Mouse (Mus musculus) left cerebral cortex, adult 18-20 months (tissue): ENCODE measurements at regions not wholly inside any gene's neighbourhood (a gene's known extent, or its start where the extent isn't known, plus 50 kb on each side); places are given as distances from the start of the nearest gene placed in this dataset.

Experiments
- DNase-seq, 2 experiments: peaks; one replicate each; pipeline ENCODE4 v3.0.0; 2021 to 2022; ENCODE audit warnings: low spot score in 2 of 2, mixed read lengths in 1 of 2

DNA sequence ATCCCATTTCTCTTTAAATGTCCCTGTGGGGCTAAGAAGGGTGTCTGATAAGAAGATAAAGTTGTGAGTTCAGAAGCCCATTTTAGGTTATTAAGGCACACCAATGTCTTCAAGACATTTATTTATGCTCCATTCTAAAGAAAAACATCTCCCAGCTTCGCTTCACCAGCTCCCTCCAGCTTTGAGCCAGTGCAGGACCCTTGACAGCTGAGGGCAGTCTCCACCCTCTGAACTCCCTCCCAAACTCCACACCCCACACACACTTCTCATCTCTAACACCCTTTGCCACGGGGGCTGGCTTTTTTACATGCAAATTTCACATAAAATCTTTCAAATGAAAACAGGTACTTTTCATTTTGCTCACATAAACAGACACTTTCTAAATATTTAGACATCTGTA is 527.3 kb downstream of the Insc start:
- no peak for DNase-seq

GRCm38 (mm10) chr7:115274836-115275235 is 531.3 kb downstream of the Insc start:
- no peak for DNase-seq

DNA sequence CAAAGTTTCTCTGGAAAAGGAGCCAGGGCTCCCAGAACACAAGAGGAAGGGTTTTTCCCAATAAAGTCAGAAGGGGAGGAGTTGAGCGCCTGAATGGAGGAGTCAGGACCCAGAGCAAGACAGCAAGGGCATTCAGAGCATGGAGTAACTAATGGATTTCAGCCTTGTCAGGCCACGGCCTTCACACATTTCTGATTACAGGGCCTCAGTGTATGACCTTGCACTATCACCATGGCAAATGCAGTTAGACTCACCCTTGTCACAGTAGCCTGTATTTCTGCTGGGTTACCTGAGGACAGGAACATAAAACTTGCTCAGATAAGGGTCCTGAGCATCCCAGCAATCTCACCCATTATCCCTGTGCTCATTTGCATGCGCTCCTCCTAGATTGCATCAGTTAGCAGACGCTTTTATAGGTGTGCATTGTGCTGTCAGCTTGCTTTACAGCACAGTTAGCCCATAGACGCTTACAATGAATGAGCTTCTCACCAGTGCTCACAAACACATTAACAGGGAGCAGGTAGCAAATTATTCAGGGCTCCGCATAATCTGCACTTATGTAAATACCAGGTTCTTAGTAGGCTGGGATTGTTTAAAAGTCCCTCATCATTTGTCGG is 547.4 kb downstream of the Insc start:
- no peak for DNase-seq

DNA sequence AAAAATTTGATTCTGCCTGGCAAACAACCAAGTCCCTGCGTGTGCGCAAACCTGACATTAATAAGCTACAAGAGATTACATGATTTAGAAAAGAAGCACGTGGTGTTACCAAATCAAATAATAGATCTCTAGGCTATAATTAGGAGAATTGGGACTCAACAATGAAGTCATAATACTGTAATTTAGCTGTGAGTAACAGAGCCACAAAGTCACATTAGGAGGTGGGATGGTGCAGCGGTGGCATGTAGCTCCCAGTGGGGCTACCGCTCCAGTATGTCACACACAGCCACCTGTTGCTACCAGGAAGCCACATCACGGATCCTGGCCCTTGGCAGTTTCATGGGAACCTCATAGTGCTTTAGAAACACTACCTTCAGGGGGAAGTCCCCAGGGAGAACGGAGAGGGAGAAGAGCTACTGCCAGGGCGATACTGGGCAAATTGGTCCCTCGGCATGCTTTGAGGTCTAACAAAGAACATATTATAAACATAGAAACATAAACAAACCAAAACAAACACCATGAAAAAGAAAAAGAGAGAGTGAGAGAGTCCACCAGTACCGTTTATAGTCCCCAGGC is 551.2 kb downstream of the Insc start:
- DNase-seq, result no peak

DNA sequence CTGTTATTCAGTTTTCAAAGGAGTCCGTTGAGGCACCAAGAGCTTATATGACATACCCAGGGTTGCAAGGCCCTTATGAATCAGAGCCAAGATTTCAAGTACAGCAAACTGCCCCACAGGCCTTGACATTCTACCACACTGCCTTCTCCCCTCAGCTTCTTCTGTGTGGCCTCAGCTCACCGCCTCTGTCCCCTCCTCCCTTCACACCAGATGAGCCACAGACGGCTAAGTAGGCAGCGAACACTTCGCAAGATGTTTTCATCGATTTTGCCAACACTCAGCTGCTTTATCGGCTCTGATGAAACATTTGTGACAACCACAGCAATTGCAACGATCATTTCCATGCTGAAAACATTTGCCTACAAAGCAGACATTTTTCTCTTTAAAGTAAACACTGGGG is 556.7 kb downstream of the Insc start:
- no peak for DNase-seq

- DNase-seq, result no peak
Measured at GRCm38 (mm10) chr7:115308377-115308776, 564.9 kb downstream of the Insc start.

DNA sequence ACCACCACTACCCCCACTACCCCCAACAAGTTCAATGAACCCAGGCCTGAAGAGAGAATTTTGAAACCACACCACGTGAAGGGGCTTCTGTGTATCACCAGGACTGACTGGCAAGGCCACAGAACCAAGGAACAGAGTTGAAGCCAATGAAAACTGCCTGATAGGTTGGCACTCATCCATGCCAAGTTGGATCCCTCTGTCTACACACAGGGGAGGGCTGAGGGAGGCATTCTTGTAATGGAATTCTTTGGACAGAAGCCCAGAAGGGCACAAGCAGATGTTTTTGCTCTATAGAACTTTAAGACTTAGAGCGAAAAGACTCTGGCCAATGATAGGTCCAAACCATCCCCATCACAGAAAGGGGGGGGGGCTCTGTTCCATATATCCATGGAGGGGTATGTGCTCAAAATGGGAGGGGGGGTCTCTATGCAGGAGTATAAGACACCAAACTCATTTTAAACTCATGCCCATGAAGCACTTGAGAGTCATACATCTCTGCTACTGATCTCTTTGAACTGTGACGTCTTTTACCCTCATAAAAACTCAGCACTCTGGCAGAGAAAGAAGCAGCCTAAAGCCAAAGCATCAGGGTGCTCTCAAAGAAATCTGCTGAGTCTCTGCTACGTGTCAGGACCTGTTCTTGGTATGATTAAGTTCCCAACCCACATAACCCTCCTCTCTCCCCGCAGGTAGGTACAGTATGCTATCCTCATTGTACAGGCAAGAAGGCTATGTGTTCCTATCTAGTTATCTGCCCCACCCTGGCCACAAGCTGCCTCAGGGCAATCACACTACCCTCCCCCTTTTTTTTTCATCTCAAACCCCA is 567.1 kb downstream of the Insc start:
- DNase-seq, result no peak

DNA sequence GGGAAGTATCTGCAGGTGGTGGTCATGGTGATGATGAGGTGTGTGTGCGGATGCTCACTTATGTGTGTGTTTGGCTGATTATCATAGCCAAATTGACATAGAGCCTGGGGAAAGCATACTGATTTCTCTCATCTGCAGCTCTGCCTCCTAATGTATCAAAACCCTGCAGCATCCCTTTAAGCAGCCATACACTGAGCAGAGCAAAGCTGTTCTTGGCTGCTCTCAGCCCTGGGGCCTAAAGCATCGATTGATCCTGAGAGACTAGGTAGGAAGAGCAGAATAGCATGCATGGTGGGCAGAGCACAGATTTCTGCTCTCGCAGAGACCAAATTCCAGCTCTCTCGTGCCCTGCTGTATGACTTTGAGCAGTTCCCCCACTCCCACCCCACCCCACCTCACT is 576.0 kb downstream of the Insc start:
- no peak for DNase-seq

DNA sequence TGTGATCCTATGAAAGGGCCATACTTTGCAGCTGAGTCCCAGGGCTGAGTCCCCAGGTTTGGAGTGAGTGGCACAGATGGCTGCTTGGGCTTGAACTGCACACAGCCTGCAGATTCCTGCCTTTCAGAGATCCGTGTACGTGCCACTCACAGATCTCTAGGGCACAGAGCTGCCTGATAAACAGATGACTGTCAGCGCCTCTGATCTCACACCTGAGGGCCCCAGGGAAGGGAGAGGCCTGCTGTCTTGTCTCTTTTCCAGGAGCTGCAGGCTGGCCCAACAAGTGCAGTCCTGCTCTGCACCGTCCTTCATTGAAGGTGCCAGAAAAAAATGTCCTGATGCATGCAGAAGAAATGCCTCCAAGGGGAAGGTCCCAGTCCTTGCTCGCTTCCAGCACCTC is 579.5 kb downstream of the Insc start:
- no peak for DNase-seq

GRCm38 (mm10) chr7:115328300-115328699 is 584.8 kb downstream of the Insc start:
- no peak for DNase-seq

DNA sequence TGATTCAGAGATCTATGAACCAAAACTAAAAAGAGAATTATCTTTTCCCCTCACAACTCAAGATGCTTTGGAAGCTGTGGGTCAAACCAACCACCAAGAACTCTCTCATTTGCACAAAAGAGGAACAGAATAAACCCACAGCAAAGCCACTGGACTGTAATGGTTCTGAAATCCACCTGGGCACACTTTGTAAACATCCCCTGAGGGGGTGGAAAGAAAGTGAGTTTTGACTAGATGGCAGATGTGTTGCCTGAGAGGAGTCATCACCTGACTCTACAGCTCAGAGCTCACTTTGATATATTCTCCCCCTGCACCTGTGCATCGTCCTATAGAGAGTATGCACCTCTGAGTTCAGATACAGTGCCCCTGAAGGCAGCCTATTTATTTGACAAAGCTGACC is 588.2 kb downstream of the Insc start:
- no peak for DNase-seq

DNA sequence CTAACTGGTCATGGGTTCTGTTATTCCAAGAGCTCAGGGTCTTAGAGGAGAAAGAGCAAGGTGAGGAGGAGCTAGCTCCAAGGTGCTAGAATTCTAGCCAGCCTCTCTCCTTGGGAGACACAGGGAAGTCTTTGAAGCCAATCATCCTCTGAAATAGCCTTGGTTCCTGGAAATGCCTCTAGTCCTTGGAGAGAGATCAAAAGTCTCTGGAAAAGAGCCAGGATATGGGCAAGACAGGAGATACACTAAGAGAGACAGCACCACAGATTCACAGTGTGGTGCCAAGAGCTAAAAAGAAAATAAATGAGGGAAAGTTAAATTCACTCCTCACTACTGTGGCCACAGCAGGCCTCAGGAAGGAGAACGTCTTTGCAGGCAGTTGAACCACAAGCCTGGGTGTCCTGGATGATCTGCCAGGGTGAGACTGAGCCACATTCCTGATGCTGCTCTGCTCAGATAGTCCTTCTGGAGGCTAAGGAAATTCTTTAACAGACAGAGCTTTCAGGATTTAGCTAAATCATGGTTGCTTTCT is 589.6 kb downstream of the Insc start:
- no peak for DNase-seq

- no peak for DNase-seq
Measured at GRCm38 (mm10) chr7:115335051-115335450, 591.6 kb downstream of the Insc start.

DNA sequence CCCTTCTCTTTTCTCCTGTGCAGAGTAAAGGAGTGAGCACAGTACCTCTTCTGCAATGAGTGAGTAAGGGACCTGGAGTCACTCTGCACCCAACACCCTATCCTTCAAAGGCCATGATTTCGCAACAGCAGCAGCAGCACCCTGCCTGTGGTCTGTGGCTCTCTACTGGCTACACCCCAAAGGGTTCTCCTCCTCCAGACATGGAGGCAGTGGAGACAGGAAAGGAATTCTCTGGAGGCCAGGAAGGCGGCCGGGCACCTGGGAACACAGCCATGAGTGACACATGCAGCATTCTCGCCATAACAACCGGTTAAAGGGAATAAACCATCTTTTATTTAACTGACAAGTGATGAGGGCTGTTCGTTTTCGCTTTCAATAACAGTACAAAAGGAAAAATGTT is 596.7 kb downstream of the Insc start:
- no peak for DNase-seq

- DNase-seq, result no peak
Measured at GRCm38 (mm10) chr7:115341007-115341406, 597.5 kb downstream of the Insc start.

GRCm38 (mm10) chr7:115345749-115346148 is 602.3 kb downstream of the Insc start:
- DNase-seq, result no peak

- DNase-seq, result no peak
Measured at GRCm38 (mm10) chr7:115358711-115359110, 615.2 kb downstream of the Insc start.

DNA sequence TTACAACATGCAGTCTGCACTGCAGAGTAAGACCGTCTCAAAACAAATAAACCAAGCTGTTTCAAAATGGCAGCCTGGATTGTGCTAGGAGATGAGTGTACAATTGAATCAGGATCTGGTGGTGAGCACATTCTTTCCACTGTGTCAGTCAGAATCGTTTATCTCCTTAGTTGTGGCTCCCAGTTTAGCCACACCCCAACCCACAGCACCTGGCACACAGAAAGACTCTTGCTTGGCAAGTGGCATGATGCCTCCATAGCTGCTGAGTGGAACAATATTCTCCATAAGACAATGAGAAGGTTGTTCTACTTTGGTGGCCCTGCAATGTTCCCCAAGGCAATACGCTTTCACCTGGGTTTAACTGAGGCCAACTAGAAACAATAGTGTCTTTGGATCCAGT is 616.6 kb downstream of the Insc start:
- no peak for DNase-seq

- DNase-seq, result no peak
Measured at GRCm38 (mm10) chr7:115362117-115362516, 618.6 kb downstream of the Insc start.

DNA sequence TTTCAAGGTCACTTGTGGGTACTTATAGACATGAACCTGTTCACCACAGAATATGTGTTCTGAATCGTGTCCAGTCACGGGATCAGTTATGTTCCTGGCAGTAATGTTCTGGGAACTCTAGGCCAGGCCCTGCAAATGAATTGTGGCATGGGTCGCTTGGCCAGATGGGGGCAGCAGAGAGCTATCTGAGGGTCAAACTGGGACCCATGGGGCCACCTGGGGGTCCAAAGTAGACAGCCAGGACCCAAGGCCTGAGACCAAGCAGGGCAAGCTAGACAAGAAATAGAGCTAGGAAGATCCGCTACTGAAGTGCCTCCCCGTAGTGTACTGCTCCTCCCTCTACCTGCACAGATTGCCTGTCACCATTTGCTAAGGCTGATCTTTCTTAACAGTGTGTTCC is 623.4 kb downstream of the Insc start:
- peak; percentile 36 to 72 for DNase-seq

- no peak for DNase-seq
Measured at GRCm38 (mm10) chr7:115371143-115371542, 627.6 kb downstream of the Insc start.

DNA sequence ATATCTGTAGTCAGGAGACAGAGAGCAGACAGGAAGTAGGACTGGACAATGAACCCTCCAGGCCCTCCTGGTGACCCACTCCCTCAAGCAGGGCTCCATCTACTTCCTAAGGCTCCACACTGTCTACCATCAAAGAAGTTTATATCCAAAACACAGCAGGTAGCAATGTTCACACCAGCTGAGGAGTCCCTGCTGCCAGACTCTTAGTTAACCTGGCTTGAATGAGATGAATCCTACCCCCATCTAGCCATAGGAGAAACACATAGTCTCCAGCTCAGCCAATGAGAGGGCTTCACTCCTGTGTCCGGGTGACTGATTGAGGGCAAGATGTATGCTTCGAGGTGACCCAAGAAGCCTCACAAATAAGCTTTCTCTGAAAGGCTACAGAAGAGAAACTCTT is 629.4 kb downstream of the Insc start:
- no peak for DNase-seq
